Mouse (Mus musculus): ENCODE results near the gene Actn2.

Actn2 gene

DNA sequence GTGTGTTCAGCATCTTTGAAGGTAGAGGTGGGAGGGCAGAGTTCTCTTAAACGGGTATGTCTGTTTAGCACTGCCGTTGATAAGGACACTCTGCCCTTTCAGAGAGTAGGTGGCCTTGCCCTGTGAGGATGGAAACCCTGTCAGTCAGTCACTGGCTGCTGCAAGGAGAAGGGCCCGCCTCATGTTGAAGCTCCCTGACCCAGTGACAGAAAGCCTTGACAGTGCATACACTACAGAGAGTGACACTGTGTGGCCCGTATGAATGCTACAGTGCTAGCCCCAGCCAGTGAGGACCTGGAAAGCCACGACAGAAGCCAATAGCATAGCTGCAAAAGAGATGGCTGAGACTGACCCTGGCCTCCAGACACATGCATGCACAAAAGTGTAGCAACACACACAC lies 22.5 kb downstream of the Actn2 start:
- in situ Hi-C loops (cut with MboI, MseI): no loop called here

DNA sequence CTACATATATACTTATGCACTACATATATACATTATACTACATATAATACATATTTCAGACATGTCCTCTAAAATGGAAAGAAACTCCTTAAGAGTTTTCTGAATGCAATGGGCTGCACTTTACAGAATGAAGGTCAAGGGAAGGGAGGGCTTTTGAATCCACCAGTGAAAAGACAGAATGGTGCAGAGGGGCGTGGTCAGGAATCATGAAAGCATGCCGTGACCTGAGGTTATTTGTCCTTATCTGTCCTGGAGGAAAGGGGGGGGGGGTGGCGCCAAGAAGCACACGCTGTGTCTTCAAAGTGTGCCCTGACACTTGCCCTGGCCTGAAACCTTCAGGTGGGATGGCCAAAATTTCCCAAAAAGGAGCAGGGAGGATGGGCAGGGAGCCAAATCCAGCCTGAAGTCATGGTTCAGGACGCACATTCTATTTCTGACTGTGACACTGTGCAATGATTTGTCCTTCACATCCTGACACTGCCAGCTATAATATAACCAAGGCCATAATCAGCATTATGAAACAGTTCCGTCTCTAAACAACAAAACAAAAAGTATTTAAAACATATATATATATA lies 23.3 kb downstream of the Actn2 start:
- in situ Hi-C loops (cut with MboI, MseI): no loop called here

DNA sequence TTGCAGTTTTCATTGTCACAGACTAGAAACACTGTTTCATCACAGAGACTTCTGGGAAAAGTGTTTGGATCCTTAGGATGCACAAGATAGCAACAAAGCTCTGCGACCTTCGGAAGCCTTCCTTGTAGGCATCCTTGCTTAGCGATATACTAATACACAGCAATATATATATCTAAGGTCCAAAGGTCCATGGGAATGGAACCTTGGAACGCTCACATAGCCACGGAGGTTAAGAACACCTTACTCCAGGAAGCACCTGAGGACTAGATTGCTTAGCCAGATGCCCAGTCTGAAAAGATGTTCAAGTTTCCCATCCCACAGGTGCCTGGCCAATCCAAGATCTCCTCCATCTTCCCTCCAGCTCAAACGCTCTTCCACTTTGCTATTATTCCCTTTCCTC lies 26.4 kb downstream of the Actn2 start:
- in situ Hi-C loops (cut with MboI, MseI): no loop called here

DNA sequence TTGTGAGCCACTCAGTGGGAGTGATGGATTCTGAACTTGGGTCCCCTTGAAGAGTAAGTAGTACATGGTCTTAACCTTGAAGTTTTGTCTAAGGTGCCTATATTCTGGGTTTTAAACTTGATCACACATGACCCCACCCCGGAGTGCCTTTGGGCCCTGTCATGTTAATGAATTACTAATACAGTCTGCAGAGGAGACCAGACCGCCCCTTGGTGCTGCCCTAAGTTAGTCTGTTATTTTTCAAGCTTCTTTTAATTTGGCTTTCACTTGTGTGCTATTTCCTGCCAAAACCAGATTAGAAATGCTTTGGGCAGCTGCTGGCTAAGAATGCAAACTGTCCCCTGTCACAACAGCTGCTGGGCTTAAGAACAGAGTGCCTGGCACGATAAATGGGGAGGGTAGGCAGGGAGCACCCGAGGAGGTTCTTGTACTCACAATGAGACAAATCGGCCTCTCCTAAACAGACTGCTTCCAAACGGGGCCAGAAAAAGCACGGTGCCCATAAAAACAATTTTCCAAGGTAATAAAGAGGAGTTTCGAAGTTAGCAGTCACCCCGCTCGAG lies 28.5 kb downstream of the Actn2 start:
- in situ Hi-C loops (cut with MboI, MseI): no loop called here

DNA sequence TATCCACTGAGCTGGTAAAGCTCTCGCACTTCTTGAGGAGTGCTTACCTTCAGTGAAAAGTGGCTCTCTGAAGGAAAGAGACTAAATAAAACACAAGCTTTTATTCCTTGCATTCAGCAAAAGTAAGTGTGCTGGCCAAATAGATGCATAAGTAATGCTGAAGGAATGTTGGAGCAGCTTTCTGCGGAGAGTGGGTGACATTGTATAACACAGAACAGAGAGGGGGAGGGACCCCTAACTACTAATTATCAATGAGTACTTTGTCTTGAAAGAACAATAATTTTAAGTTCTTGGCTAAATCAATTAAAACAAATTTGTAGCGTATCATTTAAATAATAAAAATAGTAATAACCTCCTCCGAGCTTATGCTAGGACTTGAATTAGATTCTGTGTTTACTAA lies 29.2 kb downstream of the Actn2 start:
- in situ Hi-C loops (cut with MboI, MseI): no loop called here

DNA sequence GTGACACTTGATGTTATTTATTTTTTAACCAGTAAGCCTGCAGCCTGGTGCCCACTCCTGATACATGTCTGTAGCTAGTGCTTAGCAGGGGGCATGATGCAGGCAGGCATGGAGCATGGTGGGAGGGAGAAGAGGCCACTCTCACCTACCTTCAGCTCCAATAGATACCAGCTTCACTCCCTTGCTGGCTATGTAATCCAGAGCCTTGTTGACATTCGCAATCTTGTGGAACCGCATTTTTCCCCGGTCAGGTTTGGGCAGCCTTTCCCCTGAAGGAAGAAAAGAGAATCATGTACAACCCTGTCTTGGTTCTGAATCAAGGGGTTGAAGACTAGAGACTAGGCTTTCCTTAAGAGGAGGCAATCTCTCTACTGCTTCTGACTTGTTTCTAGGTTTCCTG lies 31.1 kb downstream of the Actn2 start:
- in situ Hi-C loops (cut with MboI, MseI): no loop called here

DNA sequence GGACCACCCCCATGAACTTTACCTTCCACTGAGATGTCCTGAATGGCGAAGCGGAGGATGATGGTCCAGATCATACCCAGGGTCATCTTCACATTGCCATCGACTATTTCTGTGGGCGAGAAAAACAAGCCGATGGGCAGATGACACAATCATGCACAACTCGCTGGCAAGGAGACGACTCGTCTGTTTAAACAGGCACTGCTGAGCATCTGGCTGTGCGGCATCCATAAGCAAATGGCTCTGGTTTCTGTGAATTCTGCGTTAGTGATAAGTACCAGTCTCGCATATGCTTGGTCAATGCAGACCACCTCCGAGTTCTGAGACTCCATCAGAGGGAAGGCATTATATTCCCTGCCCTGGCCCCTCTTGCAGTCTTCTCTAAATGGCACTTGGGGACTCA lies 31.7 kb downstream of the Actn2 start:
- in situ Hi-C loops (cut with MboI, MseI): no loop called here

DNA sequence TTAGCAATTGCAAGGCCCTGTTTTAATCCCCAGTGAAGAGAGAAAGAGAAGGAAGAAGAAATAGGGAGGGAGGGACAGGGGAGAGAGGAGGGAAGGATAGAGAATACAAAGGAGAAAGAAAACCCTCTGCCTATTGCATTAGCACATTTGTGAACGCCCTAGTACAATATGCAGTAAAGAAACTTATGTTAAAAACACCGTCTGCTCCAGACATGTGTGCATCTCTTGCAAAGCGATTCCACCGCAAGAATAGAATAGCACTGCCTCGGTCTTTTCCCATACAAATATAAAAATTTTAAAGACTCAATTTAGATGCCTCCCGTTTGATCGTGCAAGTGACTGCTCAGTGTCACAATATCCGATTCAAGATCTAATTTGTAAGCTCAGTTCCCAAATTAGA lies 32.1 kb downstream of the Actn2 start:
- in situ Hi-C loops (cut with MboI, MseI): no loop called here

DNA sequence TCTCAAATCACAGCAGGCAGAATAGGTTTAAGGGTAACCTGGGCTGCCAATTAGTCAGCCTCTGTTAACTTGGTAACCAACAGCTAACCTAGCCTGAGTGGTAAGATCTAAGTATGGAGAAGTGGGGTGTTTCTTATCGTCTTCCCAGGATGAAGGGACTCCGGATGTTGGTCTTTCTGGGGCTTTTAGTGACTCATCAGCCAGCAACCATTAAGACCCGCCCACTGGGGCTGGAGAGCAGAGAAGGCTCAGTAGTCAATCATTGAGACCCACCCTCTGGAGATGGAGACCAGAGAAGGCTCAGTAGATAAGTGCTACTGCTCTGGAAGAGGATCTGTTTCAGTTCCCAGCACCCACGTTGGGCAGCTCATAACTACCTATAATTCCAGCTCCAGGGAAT lies 33.3 kb downstream of the Actn2 start:
- in situ Hi-C loops (cut with MboI, MseI): no loop called here

DNA sequence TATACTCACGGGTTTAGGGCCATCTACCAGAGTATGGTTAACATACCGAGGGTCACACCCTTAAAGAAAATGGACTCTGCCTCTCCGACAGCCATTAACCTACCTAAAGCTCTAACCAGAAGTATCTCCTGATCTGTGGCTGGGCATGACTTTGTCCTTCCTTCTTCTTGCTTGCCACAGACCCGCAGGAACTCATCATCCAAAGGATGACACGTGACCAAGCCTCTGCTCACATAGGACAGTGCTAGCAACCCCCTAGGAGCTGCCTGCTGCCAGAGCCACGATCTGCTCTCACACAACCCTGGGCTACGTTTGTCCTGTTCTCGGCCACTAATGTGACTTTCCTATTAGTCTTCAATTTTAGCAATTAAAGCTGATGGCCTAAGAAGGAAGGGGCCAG lies 35.0 kb downstream of the Actn2 start:
- in situ Hi-C loops (cut with MboI, MseI): no loop called here

DNA sequence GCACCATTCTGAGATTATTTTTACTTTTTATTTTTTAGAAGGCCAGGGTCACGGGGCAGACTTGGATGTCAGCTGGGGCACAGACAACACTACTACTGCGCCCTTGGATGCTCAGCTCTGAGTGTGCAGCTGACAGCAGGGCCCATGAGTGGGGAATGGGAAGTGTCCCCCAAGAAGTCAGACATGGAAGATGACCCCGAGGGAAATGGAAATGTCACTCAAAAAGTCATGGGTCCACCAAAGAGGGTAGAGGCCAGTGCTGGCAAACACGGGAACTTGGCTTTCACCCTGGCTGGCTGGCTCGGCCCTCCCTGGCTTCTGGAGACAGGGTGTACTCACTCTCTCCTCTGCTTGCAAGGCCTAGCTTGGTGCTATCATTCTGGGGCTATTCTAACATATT lies 35.6 kb downstream of the Actn2 start:
- in situ Hi-C loops (cut with MboI, MseI): no loop called here

DNA sequence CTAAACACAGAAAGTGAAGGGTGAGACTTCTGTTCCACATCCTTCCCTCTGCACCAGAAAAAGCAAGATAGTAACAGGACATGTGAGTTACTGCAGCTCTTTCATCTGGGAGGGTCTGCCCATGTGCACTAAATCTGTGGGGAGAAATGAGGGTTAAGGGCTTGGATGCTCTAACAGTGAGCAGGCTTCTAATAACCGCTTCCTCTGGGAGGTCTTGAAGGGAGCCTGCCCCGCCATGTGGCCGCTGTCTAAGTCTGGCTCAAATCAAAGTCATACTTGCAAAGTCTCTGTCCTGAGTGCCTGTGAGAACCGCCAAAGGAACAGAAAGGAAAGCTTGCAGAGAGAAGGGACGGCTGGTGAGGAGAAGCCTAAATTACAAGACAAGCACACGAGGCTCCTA lies 42.8 kb downstream of the Actn2 start:
- in situ Hi-C loops (cut with MboI, MseI): loop anchor here (5.0 kb wide), 1 partner anchor 75 kb away; no protein-coding TSS in a partner anchor

DNA sequence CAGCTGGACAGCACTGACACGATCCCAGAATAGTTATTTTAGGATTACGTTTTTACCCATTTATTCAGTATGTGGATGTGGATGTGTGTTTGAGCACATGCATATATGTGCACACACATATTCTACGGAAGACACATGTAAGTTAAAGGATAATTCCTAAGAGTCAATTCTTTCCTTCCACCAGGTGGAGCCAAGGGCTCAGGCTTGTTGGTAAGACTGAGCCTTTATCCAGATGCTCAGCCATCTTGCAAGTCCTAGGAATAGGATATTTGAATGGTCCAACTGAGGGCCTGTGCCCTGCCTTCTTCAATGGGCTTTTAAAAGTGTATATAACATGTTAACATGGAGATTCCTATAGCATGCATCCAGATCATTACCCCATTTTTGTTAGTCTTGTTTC lies 43.9 kb downstream of the Actn2 start:
- in situ Hi-C loops (cut with MboI, MseI): loop anchor here (5.0 kb wide), 1 partner anchor 76 kb away; no protein-coding TSS in a partner anchor

DNA sequence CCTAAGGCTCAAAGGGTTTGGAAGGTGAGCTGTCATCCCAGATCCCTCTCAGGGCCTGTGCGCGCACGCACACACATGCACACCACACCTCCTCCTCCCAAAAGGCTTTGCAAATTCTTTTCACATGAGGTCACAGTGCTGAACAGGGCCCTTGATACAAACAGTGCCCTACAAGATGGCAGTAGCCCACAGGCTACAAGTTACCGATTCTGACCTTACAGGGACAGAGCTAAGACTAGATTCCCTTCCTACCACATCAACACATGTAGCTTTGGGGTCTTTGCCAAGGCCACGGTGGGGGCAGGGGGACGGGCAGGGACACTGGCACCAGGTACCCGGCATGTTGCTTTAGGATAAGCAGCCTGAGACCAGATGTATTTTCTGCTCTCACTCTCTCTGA lies 46.8 kb downstream of the Actn2 start:
- in situ Hi-C loops (cut with MboI, MseI): no loop called here

DNA sequence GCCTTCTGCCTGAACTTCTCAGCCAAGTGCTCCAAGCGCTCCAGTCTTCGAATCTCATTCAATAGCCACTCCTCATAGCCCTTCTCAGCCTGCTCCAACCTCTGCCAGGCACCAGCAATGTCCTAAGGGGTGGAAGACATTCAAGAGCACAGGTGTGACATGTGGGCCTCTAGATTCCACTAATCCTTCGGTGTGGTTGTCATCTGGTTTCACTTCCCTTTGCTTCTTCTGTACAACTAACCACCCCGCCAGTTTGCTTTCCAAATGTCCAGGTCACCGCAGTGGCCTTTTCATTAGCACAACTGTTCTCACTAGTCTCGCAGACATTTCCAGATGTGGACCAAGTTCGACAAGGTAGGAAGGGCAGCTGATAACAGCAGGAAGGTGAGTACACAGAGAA lies 49.9 kb downstream of the Actn2 start:
- in situ Hi-C loops (cut with MboI, MseI): no loop called here

DNA sequence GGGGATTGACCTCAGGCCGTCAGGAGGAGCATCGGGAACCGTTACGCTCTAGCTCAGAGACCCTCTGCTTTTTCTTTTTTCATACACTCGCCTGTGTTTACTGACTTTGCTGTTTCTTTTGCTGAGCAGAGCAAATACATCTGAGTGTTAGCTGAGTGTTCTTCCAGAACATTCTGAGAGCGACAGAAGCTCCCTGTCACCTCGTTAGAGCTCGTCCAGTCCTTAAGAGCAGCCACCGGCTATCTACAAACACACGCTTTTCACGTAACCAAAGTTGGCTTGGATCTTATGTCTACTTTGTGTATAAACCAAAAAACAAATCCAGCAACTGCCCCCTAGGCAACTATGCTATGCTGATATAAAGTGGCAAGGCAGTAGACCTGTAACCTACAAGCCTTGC lies 56.0 kb downstream of the Actn2 start:
- in situ Hi-C loops (cut with MboI, MseI): no loop called here

DNA sequence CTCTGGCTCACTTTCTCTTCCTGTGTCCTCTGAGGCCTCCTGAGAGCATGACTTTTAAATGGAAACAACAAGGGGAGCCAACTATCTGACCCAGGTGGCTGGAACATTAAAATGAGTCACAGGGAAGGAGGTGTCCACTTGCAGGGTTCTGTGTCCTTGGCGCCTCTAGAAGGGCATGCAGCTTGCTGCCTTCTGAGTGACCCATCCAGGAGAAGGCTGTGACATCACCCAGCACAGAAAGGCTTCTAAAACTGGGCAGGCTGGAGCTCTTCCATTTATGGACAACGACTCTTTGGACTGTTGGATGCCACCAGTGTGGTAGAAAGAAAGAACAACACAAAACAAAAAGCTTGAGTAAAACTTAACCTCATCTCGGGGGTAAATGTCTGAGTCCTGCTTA lies 56.7 kb downstream of the Actn2 start:
- in situ Hi-C loops (cut with MboI, MseI): no loop called here

DNA sequence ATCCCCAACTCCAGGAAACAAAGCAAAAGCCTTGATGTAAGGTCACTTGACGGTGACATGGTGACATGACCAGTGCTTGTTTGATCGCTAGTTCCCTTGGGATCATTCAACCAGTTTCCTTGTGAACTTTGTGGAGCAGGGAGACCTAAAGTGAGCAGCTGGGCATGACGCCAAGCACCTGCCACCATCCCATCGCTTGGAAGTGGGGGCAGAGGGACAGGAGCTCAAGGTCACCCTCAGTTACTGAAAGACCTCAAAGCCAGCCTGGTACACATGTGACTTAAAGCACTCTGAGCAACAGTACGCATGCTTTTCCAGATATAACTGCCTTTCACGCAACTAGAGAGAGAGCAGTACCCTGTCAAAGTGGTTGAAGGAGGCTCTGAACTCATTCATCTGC lies 65.8 kb downstream of the Actn2 start:
- in situ Hi-C loops (cut with MboI, MseI): no loop called here

DNA sequence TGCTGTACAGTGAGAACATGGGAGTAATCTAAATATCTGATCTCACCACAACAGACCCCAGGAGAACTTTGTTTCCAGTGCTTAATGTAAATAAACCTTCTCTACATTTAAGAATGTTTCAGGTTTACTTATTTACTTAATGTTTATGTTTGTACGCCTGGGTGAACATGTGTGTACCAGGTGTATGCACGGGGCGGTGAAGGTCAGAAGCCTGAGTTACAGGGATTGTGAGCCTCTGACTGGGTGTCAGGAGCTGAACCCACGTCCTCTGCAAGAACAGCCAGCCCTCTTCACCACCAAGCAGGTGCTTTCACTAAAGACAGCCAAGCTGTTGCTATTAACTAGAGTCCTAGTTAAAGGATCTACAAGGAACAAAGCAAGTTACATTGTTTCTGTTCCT lies 66.3 kb downstream of the Actn2 start:
- in situ Hi-C loops (cut with MboI, MseI): no loop called here

DNA sequence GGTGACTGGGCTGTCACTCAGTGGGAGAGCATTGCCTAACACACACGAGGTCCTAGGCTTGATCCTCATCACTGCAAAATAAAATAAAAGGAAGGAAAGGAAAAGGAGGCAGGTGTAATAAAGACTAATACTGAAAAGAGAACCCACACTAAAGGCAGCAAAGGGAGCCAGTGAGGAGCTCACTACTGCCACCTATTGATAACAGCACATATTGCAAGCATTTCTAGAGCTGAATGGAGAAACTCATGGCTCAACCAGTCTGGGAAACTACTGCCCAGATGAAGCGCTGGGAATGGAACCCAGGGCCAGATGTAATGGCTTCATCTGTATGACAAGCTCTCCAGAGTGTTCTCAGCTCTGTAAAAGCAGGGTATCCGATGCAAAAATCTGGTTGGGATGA lies 67.6 kb downstream of the Actn2 start:
- in situ Hi-C loops (cut with MboI, MseI): no loop called here

DNA sequence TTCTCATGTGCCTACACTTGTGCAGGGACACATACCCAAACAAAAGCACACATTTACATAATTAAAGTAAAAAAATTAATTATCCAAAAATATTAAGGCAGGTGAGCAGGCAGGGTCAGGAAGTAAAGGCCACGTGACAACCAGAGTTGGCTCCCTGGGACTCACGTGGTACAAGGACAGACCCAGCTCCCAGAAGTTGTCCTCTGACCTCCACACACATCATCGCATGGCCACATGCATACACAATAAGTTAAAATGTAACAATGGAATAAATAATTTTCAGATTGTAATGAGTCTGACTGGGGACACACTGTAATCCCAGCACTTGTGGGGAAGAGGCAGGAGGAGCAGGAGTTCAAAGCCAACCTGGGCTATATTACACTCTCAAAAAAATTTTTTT lies 72.6 kb downstream of the Actn2 start:
- in situ Hi-C loops (cut with MboI, MseI): no loop called here

DNA sequence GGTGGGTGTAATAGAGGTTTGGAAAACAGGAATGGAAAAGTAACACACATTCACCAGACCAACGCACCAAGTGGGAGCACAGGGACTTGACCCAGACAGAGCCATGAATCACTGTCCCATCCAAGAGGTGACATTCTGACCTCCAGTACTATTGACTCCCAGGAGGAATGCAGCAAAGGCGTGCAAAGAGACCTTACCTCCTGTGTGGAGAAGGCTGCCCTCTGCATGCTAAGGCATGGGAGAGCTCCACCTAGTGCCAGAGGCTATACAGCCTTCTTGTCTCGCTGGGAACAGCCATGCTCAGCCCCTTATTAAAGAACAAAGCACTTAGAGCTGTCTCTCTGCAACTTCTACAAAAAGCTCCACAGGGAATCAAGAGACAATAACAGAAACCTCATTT lies 73.5 kb downstream of the Actn2 start:
- in situ Hi-C loops (cut with MboI, MseI): no loop called here

DNA sequence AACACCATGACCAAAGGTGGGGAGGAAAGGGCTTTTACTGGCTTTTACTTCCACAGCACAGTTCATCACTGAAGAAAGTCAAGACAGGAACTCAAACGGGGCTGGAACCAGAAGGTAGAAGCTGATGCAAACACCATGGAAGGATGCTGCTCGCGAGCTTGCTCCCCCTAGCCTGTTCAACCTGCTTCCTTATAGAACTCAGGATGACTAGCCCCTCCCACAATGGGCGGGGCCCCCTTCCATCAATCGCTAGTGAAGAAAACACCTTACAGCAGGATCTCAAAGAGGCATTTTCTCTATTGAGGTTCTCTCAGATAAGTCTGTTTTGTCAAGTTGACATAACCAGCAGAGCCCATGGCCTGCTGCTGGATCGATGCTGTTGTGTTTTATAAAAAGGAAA lies 76.6 kb downstream of the Actn2 start:
- in situ Hi-C loops (cut with MboI, MseI): no loop called here

DNA sequence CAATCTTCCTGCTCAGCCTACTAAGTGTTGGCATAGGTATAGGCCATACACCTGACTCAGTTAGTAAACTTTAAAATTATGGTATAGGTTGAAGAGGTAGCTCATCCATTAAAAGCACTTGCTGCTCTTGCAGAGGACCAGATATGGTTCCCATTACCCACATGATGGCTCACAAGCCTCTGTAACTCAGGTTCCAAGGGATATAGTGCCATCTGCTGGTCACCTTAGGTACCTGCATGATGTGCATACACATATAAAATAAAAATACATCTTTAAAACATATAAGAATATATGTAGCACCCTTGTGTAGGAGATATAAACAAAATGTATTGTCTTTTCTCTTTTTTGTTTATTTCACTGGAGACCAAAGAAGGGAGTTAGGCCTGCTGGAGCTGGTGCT lies 79.1 kb downstream of the Actn2 start:
- in situ Hi-C loops (cut with MboI, MseI): no loop called here

Measured in regulatory T cell (primary cell).